Mouse (Mus musculus) G1E (cell line): ENCODE measurements around the gene Pigg.

Experiments used
- CTCF ChIP-seq: IDR thresholded peaks from 2 replicates; pipeline ENCODE4 v1.5.1; 2012; ENCODE audit warnings: low read depth, low read length, inconsistent platforms, mixed read lengths
- GATA1 ChIP-seq: IDR thresholded peaks from 2 replicates; pipeline ENCODE4 v1.6.1; 2012; ENCODE audit warnings: borderline replicate concordance, low read length, inconsistent platforms, mixed read lengths
- POLR2AphosphoS5 ChIP-seq: IDR thresholded peaks from 2 replicates; pipeline ENCODE4 v1.6.1; 2012; ENCODE audit warnings: low read depth, low read length, inconsistent platforms; ENCODE audit not compliant: insufficient replicate concordance
- TAL1 ChIP-seq: conservative IDR thresholded peaks from 2 replicates; pipeline ENCODE4 v1.6.1; 2012; ENCODE audit warnings: low read depth, low read length, inconsistent platforms, mixed read lengths

DNA sequence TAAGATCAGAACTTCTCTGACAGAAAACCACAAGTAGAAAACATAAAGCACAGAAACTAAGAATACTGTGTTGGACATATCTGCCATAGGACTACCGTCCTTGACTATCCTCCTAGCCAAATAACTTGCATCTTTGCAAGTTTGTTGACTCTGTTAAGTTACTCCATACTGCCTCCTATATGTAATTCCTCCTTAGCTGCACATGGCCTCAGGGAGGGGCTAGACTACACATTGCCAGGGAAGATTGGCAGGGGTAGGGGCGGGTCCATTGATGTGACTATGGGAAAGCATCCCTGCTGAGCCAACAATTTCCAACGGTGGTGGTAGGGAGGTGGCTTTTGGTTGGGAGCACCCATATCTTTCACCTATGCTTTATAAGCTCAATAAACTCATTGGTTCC is 49.9 kb downstream of the Pigg start:
- TF ChIP-seq CTCF = no peak
- no peak for TF ChIP-seq GATA1
- no peak for TF ChIP-seq TAL1
- no peak for TF ChIP-seq POLR2AphosphoS5
